Mouse (Mus musculus): ENCODE measurements at regions not wholly inside any gene's neighbourhood (a gene's known extent, or its start where the extent isn't known, plus 50 kb on each side); places are given as distances from the start of the nearest gene placed in this dataset.
"Not testable (repeated sequence)": the region's sequence is repeated elsewhere in the genome, so short reads cannot be mapped to it uniquely, and the experiment has no call there.

GRCm38 (mm10) chr15:96830578-96830977 lies 131.0 kb upstream of the Slc38a2 start:
- peak; percentile 11 to 35 for DNase-seq (ENCODE audit: low spot score in 2 of 2)

- DNase-seq (ENCODE audit: low spot score in 2 of 2) = no peak
These were observed 130.4 kb upstream of the Slc38a2 start for GRCm38 (mm10) chr15:96829941-96830340.

DNA sequence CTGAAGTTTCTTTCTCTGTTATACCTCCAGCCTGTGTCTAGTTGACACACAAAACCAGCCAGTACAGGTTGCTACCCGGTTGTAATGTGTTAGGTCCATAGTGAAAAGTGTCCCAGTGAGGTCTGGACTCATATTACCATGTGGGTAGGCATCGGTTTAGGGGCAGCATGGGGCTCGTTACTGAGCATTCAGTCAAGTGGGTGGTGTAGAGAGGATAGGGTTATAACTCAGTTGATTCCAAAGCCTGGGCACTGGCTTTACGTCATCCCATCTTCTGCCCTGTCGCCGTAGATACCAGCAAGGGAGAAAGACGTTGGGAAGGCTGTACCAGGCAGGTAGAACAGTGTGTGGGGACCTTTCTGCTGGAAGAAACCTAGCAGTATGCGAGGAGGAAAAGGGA lies 129.2 kb upstream of the Slc38a2 start:
- DNase-seq (ENCODE audit: low spot score in 2 of 2) = no peak

DNA sequence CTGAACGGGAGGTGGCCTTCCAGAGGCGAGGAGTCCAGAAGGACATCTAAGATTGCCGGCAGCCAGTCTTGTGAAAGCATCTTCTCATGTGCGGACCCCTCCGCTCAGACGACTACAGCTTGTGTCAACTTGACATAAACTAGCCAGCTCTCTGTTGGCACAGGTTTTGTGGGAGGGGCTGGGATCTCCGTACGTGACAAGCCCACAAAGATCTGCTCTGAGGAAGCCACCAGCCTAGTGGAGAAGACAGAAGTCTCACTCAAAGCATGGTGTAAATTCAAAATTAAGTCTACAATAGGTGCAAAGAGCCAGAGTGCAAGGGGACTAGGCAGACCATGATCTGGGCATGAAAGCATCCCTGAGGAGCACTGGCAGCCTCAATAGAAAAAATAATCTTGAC lies 128.4 kb upstream of the Slc38a2 start:
- DNase-seq (ENCODE audit: low spot score in 2 of 2) = no peak

DNA sequence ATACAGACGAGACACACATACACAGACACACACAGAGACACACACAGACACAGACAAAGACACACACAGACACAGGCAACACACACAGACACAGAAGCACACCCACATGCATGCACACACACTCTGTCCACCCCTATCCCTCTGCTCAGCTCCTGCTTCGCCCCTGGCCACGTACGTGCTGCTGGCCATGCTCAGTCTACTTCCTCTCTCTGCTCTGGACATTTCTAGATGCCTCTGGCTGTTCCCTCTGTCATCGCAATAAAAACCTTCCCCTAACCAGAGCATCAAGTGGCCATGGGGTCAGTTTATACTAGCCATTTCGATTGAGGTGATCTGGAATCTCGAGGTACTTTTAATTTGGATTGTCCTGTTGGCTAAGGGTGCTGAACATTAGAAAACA lies 118.9 kb upstream of the Slc38a2 start:
- no peak for DNase-seq (ENCODE audit: low spot score in 2 of 2)

DNA sequence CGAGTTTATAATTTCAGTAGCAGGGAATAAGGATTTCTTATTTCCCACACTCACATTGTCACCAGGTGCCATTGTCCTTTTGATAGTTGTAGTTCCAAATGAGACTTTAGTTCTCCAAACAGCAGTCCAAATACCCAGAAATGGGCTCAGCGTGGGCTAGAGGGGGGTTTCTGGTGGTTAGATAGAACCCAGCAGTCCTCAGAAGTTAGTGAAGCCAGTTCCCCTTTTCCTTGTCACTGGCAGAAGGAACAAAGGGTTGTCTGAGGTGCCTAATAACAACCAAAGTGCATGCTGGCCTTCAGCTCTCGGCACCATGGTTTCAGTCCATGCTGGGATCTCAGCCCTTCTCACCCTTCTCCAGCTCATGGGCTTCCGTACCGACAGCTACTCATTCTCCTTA lies 118.1 kb upstream of the Slc38a2 start:
- DNase-seq (ENCODE audit: low spot score in 2 of 2) = no peak

- DNase-seq (ENCODE audit: low spot score in 2 of 2) = no peak
These were observed 117.6 kb upstream of the Slc38a2 start for GRCm38 (mm10) chr15:96816997-96817570.

DNA sequence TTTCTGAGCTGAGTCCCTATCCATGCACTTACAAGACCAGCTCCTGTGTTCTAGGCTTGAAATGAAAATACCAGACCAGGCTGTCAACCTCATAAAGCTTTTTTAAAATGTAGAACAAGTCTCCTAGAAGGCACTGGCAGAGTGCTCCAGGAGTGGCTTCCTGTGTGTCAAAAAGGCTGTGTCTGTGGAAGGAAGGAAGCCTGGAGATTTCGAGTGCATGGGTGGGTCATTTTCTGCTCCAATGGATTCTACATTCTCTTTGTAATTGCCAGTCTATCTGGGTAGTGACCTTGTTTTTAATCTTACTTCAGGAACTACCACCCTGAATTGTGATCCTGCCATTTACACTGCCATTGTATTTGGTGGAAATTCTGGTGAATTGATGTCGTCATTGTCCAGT lies 113.9 kb upstream of the Slc38a2 start:
- no peak for DNase-seq (ENCODE audit: low spot score in 2 of 2)

DNA sequence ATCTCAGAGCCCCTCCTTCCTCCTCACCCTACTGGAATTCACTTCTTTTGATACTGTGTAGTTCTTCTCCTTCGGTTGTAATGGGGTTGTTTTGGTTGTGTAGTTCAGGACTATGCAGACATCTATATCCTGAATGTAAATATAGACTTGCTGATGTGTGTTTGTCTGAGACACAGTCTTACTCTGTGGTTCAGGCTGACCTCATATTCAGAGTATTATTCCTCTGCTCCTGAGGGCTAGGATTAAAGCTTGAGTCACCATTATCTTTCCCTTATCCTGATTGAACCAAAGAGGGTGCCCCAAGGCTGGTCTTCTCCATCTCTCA lies 103.2 kb upstream of the Slc38a2 start:
- no peak for DNase-seq (ENCODE audit: low spot score in 2 of 2)

GRCm38 (mm10) chr15:96802034-96802728 lies 102.7 kb upstream of the Slc38a2 start:
- no peak for DNase-seq (ENCODE audit: low spot score in 2 of 2)

GRCm38 (mm10) chr15:96799228-96799627 lies 99.7 kb upstream of the Slc38a2 start:
- DNase-seq (ENCODE audit: low spot score in 2 of 2) = no peak

DNA sequence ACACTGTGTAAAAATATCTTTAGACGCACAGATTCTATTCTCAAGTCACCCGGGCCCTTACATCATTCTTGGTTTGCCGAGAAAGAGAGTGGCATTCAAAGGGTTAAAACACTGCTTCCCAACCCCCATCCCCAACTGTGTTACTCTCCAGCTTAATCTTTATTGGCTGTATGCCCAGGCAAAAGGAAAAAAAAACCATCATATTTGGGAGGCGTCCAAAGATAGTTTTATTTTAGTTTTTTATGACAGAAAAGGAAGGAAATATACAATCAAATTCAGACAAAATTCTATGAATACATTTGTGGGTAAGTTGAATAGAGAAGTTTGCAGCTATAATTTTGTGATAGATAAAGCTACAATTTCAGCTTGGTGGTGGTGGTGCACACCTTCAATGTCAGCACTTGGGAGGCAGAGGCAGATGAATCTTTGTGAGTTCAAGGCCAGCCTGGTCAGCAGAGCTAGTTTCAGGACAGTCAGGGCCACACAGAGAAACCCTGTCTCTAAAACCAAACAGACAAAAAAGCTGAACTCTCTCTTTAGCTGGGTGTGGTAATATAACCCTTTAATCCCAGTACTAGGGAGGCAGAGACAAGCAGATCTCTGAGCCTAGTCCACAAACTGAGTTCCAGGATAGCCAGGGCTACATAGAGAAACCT lies 98.2 kb upstream of the Slc38a2 start:
- DNase-seq (ENCODE audit: low spot score in 2 of 2) = no peak

GRCm38 (mm10) chr15:96794177-96794719 lies 94.7 kb upstream of the Slc38a2 start:
- DNase-seq (ENCODE audit: low spot score in 2 of 2) = no peak

GRCm38 (mm10) chr15:96793251-96793650 lies 93.7 kb upstream of the Slc38a2 start:
- no peak for DNase-seq (ENCODE audit: low spot score in 2 of 2)

- no peak for DNase-seq (ENCODE audit: low spot score in 2 of 2)
These were observed 91.8 kb upstream of the Slc38a2 start for GRCm38 (mm10) chr15:96791306-96791705.

DNA sequence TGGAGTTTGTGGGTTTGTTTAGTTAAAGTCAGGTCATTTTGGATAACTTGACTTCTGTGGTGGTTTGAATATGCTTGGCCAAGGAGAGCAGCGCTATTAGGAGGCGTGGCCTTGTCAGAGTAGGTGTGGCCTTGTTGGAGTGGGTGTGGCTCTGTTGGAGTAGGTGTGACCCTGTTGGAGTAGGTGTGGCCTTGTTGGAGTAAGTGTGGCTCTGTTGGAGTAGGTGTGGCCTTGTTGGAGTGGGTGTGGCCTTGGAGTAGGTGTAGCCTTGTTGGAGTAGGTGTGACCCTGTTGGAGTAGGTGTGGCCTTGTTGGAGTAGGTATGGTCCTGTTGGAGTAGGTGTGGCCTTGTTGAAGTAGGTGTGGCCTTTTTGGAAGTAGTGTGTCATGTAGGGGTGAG lies 88.4 kb upstream of the Slc38a2 start:
- DNase-seq (ENCODE audit: low spot score in 2 of 2) = not testable (repeated sequence)

GRCm38 (mm10) chr15:96784578-96784977 lies 85.0 kb upstream of the Slc38a2 start:
- DNase-seq (ENCODE audit: low spot score in 2 of 2) = peak; percentile 20 to 22

DNA sequence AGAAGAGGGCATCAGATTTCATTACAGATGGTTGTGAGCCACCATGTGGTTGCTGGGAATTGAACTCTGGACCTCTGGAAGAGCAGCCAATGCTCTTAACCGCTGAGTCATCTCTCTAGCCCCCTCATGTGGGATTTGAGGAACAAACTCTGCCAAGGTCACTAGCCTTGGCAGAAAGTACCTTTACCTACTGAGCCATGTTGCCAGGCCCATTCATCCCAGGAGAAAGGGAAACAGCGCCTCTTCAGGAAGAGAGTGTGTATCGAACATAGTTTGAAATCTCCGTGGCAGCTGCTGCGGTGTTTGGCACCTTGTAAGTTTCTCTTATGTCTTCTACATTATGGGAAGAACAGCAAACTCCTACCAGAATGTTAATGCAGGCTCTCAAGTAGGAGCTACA lies 82.0 kb upstream of the Slc38a2 start:
- DNase-seq (ENCODE audit: low spot score in 2 of 2) = no peak

DNA sequence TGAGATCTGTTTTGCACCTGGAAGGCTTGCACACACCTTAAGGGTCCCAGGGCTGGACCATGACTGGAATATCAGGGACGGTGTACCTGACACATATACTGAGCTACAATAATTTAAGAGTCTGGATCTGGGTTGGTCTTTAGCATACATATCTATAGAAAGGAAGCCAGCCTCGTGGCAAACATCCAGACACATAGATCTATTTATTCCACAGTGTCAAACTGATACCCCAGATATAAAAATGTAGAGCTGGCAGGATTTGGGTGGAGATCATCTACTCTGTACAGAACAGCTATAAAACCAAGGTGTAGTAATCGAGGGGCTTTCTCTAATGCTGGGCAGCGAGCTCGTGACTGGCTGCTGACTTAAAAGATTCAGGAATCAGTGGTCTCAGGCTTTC lies 81.1 kb upstream of the Slc38a2 start:
- DNase-seq (ENCODE audit: low spot score in 2 of 2) = no peak

DNA sequence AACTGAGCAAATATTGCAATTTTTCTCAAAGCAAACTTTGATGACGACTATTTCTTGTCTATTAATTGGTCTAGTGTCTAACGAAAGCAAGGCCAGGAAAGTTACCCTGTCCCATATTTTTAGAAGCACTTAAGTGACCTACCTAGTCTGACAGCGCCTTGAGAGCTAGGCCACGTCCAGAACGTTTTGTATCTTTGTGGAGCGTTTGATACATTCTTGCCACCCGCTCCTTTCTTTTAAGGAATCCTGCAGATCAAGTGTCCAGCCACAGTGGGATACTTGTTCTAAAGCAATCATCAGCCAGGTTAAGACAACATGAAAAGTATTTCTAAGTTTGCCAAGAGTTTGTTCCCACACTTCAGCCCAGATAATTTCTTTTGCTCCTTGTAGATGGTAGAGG lies 79.8 kb upstream of the Slc38a2 start:
- no peak for DNase-seq (ENCODE audit: low spot score in 2 of 2)

- no peak for DNase-seq (ENCODE audit: low spot score in 2 of 2)
These were observed 78.9 kb upstream of the Slc38a2 start for GRCm38 (mm10) chr15:96778321-96778926.

DNA sequence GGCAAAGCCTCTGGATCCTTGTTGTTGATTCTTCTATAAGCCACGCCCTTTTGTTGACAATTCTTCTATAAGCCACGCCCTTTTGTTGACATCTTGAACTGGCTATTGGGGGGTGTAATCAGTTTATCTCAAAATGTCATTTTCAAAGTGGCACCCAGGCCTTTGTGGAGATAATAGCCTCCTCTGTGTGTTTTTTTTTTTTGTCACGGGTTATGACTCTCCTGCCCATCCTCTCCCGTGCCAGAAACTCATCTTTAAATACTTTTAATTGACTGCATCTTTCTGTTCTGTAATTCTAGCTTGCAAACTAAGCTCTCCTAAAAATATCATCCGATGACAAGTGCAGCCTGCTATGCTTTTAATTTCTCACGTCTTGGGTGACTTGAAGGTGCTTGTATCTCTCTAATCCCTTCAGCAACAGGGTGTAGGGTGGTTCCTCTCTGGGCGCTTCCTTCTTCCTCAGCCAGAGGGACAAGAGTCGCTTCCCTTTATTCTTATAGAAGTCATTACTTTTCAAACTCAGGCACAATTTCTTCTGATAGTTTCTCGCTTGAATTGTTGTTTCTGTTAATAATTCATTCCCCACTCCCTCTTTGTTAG lies 77.0 kb upstream of the Slc38a2 start:
- DNase-seq (ENCODE audit: low spot score in 2 of 2) = no peak
